Mouse (Mus musculus): ENCODE data around the gene Zfp937. TPM values are rescaled to one million over a fixed set of nuclear protein-coding genes. Genes with fewer than 3 reads are reported as not detected.
A peak's percentile ranks its signal among the peaks of the same experiment; 100 is the strongest.
"Not testable (repeated sequence)": the region's sequence is repeated elsewhere in the genome, so short reads cannot be mapped to it uniquely, and the experiment has no call there.

Zfp937 gene
- 10 to 100 TPM; 10.4 to 11.9 TPM for total RNA-seq (2021)
- long read RNA-seq, partial matches to known transcripts, result 1 of 2 reads
- long read RNA-seq, other reads (novel, unspliced or antisense), result 1 of 2 reads

- peak; percentile 82 to 92 for DNase-seq (ENCODE audit: low spot score in 2 of 2)
Observed at GRCm38 (mm10) chr2:150217600-150218362, at the start of gene Zfp937. Zfp937 (plus strand) TSS chr2:150218073.

GRCm38 (mm10) chr2:150173833-150174232 lies 44.0 kb upstream of the Zfp937 start:
- DNase-seq (ENCODE audit: low spot score in 2 of 2), result no peak

GRCm38 (mm10) chr2:150179579-150179978 lies 38.3 kb upstream of the Zfp937 start, which contains the start of gene Gm10770:
Gm10770 (minus strand) TSS chr2:150179679.
- DNase-seq (ENCODE audit: low spot score in 2 of 2), result not testable (repeated sequence)

GRCm38 (mm10) chr2:150181046-150181445 lies 36.8 kb upstream of the Zfp937 start:
- not testable (repeated sequence) for DNase-seq (ENCODE audit: low spot score in 2 of 2)

- DNase-seq (ENCODE audit: low spot score in 2 of 2), result not testable (repeated sequence)
Observed at GRCm38 (mm10) chr2:150181570-150181999, 36.3 kb upstream of the Zfp937 start, which contains the start of gene Gm14139. Gm14139 (plus strand) TSS chr2:150181755.

GRCm38 (mm10) chr2:150218363-150218725 lies 471 bp downstream of the Zfp937 start:
- not testable (repeated sequence) for DNase-seq (ENCODE audit: low spot score in 2 of 2)

- not testable (repeated sequence) for DNase-seq (ENCODE audit: low spot score in 2 of 2)
Observed at GRCm38 (mm10) chr2:150223263-150223662, 5.4 kb downstream of the Zfp937 start.

- no peak for DNase-seq (ENCODE audit: low spot score in 2 of 2)
Observed at GRCm38 (mm10) chr2:150243211-150243610, 25.3 kb downstream of the Zfp937 start.

- not testable (repeated sequence) for DNase-seq (ENCODE audit: low spot score in 2 of 2)
Observed at GRCm38 (mm10) chr2:150255491-150255890, 37.6 kb downstream of the Zfp937 start, which contains the start of gene Gm21994. Gm21994 (minus strand) TSS chr2:150255591.

- not testable (repeated sequence) for DNase-seq (ENCODE audit: low spot score in 2 of 2)
Observed at GRCm38 (mm10) chr2:150256861-150257260, 39.0 kb downstream of the Zfp937 start.

- not testable (repeated sequence) for DNase-seq (ENCODE audit: low spot score in 2 of 2)
Observed at GRCm38 (mm10) chr2:150257291-150257690, 39.4 kb downstream of the Zfp937 start, which contains the start of gene Gm14124. Gm14124 (plus strand) TSS chr2:150257517.

Other genes starting within 250 kb of the Zfp937 start
- 10 to 100 TPM; 11.7 to 12.9 TPM for gene Zfp120, start 81.4 kb upstream of the Zfp937 start, total RNA-seq (2021)
- gene Gm10770, start 38.4 kb upstream of the Zfp937 start, total RNA-seq (2021), result not detected
- gene Gm14139, start 36.3 kb upstream of the Zfp937 start, total RNA-seq (2021), result not detected
- gene Gm21994, start 37.5 kb downstream of the Zfp937 start, total RNA-seq (2021), result 1 to 10 TPM; 7.6 to 7.9 TPM
- under 1 TPM; 0.15 to 0.22 TPM for gene Gm14124, start 39.4 kb downstream of the Zfp937 start, total RNA-seq (2021)
- not detected for gene Gm10130, start 105.6 kb downstream of the Zfp937 start, total RNA-seq (2021)
- 1 to 10 TPM; 7.5 to 9.6 TPM for gene 3300002I08Rik, start 144.7 kb downstream of the Zfp937 start, total RNA-seq (2021)
- gene Zfp442, start 233.4 kb downstream of the Zfp937 start, total RNA-seq (2021), result 1 to 10 TPM; 7.9 to 9.4 TPM